Mouse (Mus musculus) neural tube, embryonic 13.5 days (tissue): ENCODE data around the gene Rassf3. TPM values are rescaled to one million over a fixed set of nuclear protein-coding genes. Genes with fewer than 3 reads are reported as not detected.

Experiments used
- ATAC-seq: fragments of 200-750 bp; cut with Nextera tagmentation; 2 replicates; pipeline ENCODE4 v1.8.0; 2017; ENCODE audit warnings: low read depth, mild to moderate bottlenecking, moderate TSS enrichment, moderate library complexity
- H3K27ac ChIP-seq: fragments of 300-500 bp; sonication (generic); replicated peaks from 2 replicates; pipeline ENCODE4 v1.5.1; 2015; ENCODE audit warnings: moderate library complexity, mild to moderate bottlenecking, inconsistent platforms
- H3K27me3 ChIP-seq: fragments of 300-500 bp; sonication (generic); 2 replicates; pipeline ENCODE4 v1.6.1; 2015; ENCODE audit warnings: mild to moderate bottlenecking, inconsistent platforms
- H3K36me3 ChIP-seq: fragments of 300-500 bp; sonication (generic); 2 replicates; pipeline ENCODE4 v1.6.1; 2015; ENCODE audit warnings: mild to moderate bottlenecking, inconsistent platforms
- H3K4me1 ChIP-seq: fragments of 300-500 bp; sonication (generic); replicated peaks from 2 replicates; pipeline ENCODE4 v1.6.1; 2015; ENCODE audit warnings: inconsistent platforms
- H3K4me2 ChIP-seq: fragments of 300-500 bp; sonication (generic); 2 replicates; pipeline ENCODE4 v1.6.1; 2015; ENCODE audit warnings: inconsistent platforms, mild to moderate bottlenecking, moderate library complexity
- H3K4me3 ChIP-seq: fragments of 300-500 bp; sonication (generic); 2 replicates; pipeline ENCODE4 v1.5.1; 2015; ENCODE audit warnings: mild to moderate bottlenecking, inconsistent platforms
- H3K9ac ChIP-seq: fragments of 300-500 bp; sonication (generic); 2 replicates; pipeline ENCODE4 v1.6.1; 2015; ENCODE audit warnings: moderate library complexity, mild to moderate bottlenecking, inconsistent platforms
- H3K9me3 ChIP-seq: fragments of 300-500 bp; sonication (generic); 2 replicates; pipeline ENCODE4 v1.6.1; 2016; ENCODE audit warnings: inconsistent platforms
- WGBS: fragments of 180-500 bp; shearing (Covaris S2); methylation state at CpG from one replicate; pipeline ENCODE4 v1.1.7; 2015; 5-methylcytosine and 5-hydroxymethylcytosine counted together
- polyA plus RNA-seq: library from polyadenylated mRNA; unstranded; fragments of >200 nt; fragmentation: Nextera tagmentation; extraction: Ambion mirVana; gene quantifications from 2 replicates; pipeline ENCODE4 v1.2.1, GENCODE M21; 2015

The Rassf3 gene
- polyA plus RNA-seq, 1 experiment from 2014 or later = 6.2 TPM

- Histone ChIP-seq H3K27me3 (no peaks in the 10 kb centered on the region), H3K36me3 (no peaks in the 10 kb centered on the region), H3K27ac (no peak overlapping the region), H3K9ac (no peak overlapping the region), H3K4me2 (no peak overlapping the region), H3K9me3 (no peaks in the 10 kb centered on the region), H3K4me3 (no peak overlapping the region), H3K4me1 (peaks cover 20% of the 10 kb centered on the region)
- ATAC-seq = no peak
- WGBS = 64% methylated on average over 6 of the region's 6 CpGs
These were observed 21.3 kb downstream of the Rassf3 start for GRCm38 (mm10) chr10:121454708-121455475.

- peaks cover 12% of the 10 kb centered on the region; the same call in 1 of the 2 replicates for H3K4me1 ChIP-seq
- H3K9me3 ChIP-seq = no peaks in the 10 kb centered on the region
- H3K9ac ChIP-seq = no peak overlapping the region
- no peaks in the 10 kb centered on the region for H3K36me3 ChIP-seq
- no peak overlapping the region for H3K4me2 ChIP-seq
- WGBS = 89% methylated on average over 8 of the region's 8 CpGs
- ATAC-seq = no peak
- H3K4me3 ChIP-seq = no peak overlapping the region
- no peak overlapping the region for H3K27ac ChIP-seq
- no peaks in the 10 kb centered on the region for H3K27me3 ChIP-seq
These were observed 22.1 kb downstream of the Rassf3 start for GRCm38 (mm10) chr10:121454033-121454432.

- ATAC-seq = no peak
These were observed 30.3 kb downstream of the Rassf3 start for GRCm38 (mm10) chr10:121445808-121446207.

GRCm38 (mm10) chr10:121444198-121444597 is 31.9 kb downstream of the Rassf3 start:
- Histone ChIP-seq H3K9me3 (no peaks in the 10 kb centered on the region), H3K4me1 (0 out of 2 replicates have a peak, but pooled peaks cover 7% of the 10 kb centered on the region), H3K4me3 (no peak overlapping the region), H3K4me2 (no peak overlapping the region), H3K27me3 (no peaks in the 10 kb centered on the region), H3K36me3 (no peaks in the 10 kb centered on the region), H3K9ac (no peak overlapping the region), H3K27ac (no peak overlapping the region)
- ATAC-seq = no peak
- WGBS = 97% methylated on average over 7 of the region's 7 CpGs

More at GRCm38 (mm10) chr10:121445808-121446207, 30.3 kb downstream of the Rassf3 start:
- Histone ChIP-seq H3K27ac (no peak overlapping the region), H3K36me3 (no peaks in the 10 kb centered on the region), H3K4me2 (no peak overlapping the region), H3K9ac (no peak overlapping the region), H3K9me3 (no peaks in the 10 kb centered on the region), H3K27me3 (no peaks in the 10 kb centered on the region), H3K4me3 (no peak overlapping the region), H3K4me1 (0 out of 2 replicates have a peak, but pooled peaks cover 7% of the 10 kb centered on the region)
- WGBS = 87% methylated on average over 8 of the region's 8 CpGs

GRCm38 (mm10) chr10:121443791-121444190 is 32.4 kb downstream of the Rassf3 start:
- H3K27me3 ChIP-seq = no peaks in the 10 kb centered on the region
- no peak overlapping the region for H3K9ac ChIP-seq
- no peak overlapping the region for H3K27ac ChIP-seq
- 0 out of 2 replicates have a peak, but pooled peaks cover 7% of the 10 kb centered on the region for H3K4me1 ChIP-seq
- no peaks in the 10 kb centered on the region for H3K9me3 ChIP-seq
- H3K4me2 ChIP-seq = no peak overlapping the region
- H3K36me3 ChIP-seq = no peaks in the 10 kb centered on the region
- 90% methylated on average over 9 of the region's 9 CpGs for WGBS
- H3K4me3 ChIP-seq = no peak overlapping the region
- ATAC-seq = no peak

- no peak overlapping the region for H3K27ac ChIP-seq
- H3K4me1 ChIP-seq = 0 out of 2 replicates have a peak, but pooled peaks cover 12% of the 10 kb centered on the region
- WGBS = 93% methylated on average over 12 of the region's 12 CpGs
- H3K9ac ChIP-seq = no peak overlapping the region
- no peaks in the 10 kb centered on the region for H3K9me3 ChIP-seq
- H3K36me3 ChIP-seq = no peaks in the 10 kb centered on the region
- H3K4me2 ChIP-seq = no peak overlapping the region
- no peak overlapping the region for H3K4me3 ChIP-seq
- no peak for ATAC-seq
- H3K27me3 ChIP-seq = no peaks in the 10 kb centered on the region
These were observed 36.8 kb downstream of the Rassf3 start for GRCm38 (mm10) chr10:121439310-121439731.

GRCm38 (mm10) chr10:121438109-121438508 is 38.0 kb downstream of the Rassf3 start:
- 77% methylated on average over 5 of the region's 8 CpGs for WGBS
- H3K9ac ChIP-seq = no peak overlapping the region
- H3K4me2 ChIP-seq = no peak overlapping the region
- H3K9me3 ChIP-seq = no peaks in the 10 kb centered on the region
- no peak overlapping the region for H3K27ac ChIP-seq
- ATAC-seq = no peak; the same call in 1 of the 2 replicates
- H3K4me3 ChIP-seq = no peak overlapping the region
- H3K4me1 ChIP-seq = peaks cover 15% of the 10 kb centered on the region
- H3K27me3 ChIP-seq = no peaks in the 10 kb centered on the region
- H3K36me3 ChIP-seq = no peaks in the 10 kb centered on the region

GRCm38 (mm10) chr10:121436693-121437092 is 39.5 kb downstream of the Rassf3 start:
- peaks cover 29% of the 10 kb centered on the region for H3K4me1 ChIP-seq
- no peak for ATAC-seq
- no peak overlapping the region for H3K27ac ChIP-seq
- no peaks in the 10 kb centered on the region for H3K9me3 ChIP-seq
- no peaks in the 10 kb centered on the region for H3K27me3 ChIP-seq
- WGBS = 68% methylated on average over 4 of the region's 4 CpGs
- H3K36me3 ChIP-seq = no peaks in the 10 kb centered on the region
- H3K4me3 ChIP-seq = no peak overlapping the region
- H3K9ac ChIP-seq = no peak overlapping the region
- no peak overlapping the region for H3K4me2 ChIP-seq

- Histone ChIP-seq H3K4me1 (peaks cover 33% of the 10 kb centered on the region), H3K36me3 (no peaks in the 10 kb centered on the region), H3K27me3 (no peaks in the 10 kb centered on the region), H3K4me2 (no peak overlapping the region), H3K9ac (no peak overlapping the region), H3K4me3 (no peak overlapping the region), H3K27ac (no peak overlapping the region), H3K9me3 (no peaks in the 10 kb centered on the region)
- ATAC-seq = no peak
- 62% methylated on average over 8 of the region's 8 CpGs for WGBS
These were observed 39.9 kb downstream of the Rassf3 start for GRCm38 (mm10) chr10:121436258-121436645.

- Histone ChIP-seq H3K4me1 (peaks cover 37% of the 10 kb centered on the region), H3K4me3 (no peak overlapping the region), H3K27me3 (no peaks in the 10 kb centered on the region), H3K27ac (no peak overlapping the region), H3K9ac (no peak overlapping the region), H3K4me2 (no peak overlapping the region), H3K36me3 (no peaks in the 10 kb centered on the region), H3K9me3 (no peaks in the 10 kb centered on the region)
- ATAC-seq = no peak
- WGBS = 80% methylated on average over 28 of the region's 28 CpGs
These were observed 40.4 kb downstream of the Rassf3 start for GRCm38 (mm10) chr10:121435546-121436257.

GRCm38 (mm10) chr10:121434441-121435103 is 41.6 kb downstream of the Rassf3 start:
- Histone ChIP-seq H3K9ac (no peak overlapping the region), H3K4me1 (peaks cover 49% of the 10 kb centered on the region), H3K36me3 (no peaks in the 10 kb centered on the region), H3K9me3 (no peaks in the 10 kb centered on the region), H3K27me3 (no peaks in the 10 kb centered on the region), H3K4me3 (no peak overlapping the region), H3K4me2 (no peak overlapping the region), H3K27ac (no peak overlapping the region)
- 81% methylated on average over 15 of the region's 15 CpGs for WGBS
- ATAC-seq = no peak
